Mouse (Mus musculus): ENCODE measurements around the gene Map3k9.

DNA sequence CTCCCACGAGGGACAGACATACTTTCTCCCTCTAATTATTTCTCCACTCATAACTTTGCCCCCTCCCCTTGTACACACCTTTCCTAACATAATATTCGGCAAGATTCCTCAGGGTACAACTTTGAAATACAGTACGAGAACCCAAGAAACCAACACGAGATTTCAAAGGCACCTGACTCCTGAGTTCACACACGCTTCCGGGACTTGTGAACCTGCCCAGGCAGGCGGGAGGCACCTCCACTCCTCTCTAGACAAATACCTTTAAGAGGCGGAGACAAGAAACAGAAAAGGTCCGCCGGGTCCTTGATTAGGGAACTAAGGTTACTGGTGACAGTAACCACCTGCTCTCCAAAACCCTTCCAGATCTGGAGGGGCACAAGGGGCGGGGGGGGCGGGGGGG lies 1.1 kb downstream of the Map3k9 start:
- TF ChIP-seq CTCF (IDR thresholded peaks at IDR 0.05; ENCODE audit: control insufficient read depth, insufficient read depth, insufficient read length) (no peak), MAX (IDR thresholded peaks at IDR 0.05) (no peak)
